Mouse (Mus musculus) cerebellum, postnatal 25 days (tissue): Measurements from ENCODE around the gene Btbd35f25.
"Not testable (repeated sequence)": the region's sequence is repeated elsewhere in the genome, so short reads cannot be mapped to it uniquely, and the experiment has no call there.

Experiments
- DNase-seq, 2 experiments: peaks; one replicate each; pipeline ENCODE4 v3.0.0; 2021; ENCODE audit warnings: mixed read lengths in 2 of 2

Gene Btbd35f25

DNA sequence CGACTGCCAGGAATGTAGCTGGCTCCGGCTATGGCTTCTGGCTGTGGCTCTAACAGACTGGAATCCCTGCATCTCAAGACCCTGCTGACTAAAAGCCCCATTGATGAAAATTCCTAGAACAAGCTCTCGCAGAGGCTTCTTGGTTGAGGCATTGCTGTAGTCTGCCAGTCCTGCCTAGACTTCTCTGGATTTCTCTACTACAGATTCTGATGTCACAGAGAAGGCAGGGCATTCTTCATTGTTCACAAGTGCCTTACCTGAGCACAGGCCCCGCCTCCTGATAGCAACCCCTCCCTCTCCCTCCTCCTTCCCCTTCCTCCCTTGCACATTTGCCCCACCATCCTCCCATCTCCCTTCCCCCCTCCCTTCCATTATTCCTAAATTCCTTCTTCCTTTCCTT, at the start of gene Btbd35f25:
Gene Btbd35f25, minus strand, starts transcription at position 101 of the 400 bp plus-strand sequence.
- DNase-seq: not testable (repeated sequence)

DNA sequence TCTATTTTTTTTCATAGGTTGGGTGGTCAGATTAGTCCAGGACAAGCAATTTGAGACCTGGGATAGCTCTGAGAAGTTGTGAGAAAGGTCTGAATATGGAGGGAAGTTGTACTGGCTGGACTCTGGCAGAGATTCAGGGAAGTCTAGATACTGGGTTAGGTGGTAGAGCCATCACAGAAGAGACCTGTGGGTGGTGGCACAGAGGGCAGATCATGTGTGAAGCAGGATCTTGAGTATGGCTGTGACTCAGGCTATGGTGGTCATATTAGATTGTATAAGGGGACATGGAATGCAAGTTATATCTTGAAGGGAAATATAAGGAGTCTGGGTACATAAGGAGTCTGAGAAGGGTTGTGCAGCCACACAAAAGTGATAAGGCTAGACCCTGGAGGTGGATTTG, 49.3 kb upstream of the Btbd35f25 start:
- no peak for DNase-seq

DNA sequence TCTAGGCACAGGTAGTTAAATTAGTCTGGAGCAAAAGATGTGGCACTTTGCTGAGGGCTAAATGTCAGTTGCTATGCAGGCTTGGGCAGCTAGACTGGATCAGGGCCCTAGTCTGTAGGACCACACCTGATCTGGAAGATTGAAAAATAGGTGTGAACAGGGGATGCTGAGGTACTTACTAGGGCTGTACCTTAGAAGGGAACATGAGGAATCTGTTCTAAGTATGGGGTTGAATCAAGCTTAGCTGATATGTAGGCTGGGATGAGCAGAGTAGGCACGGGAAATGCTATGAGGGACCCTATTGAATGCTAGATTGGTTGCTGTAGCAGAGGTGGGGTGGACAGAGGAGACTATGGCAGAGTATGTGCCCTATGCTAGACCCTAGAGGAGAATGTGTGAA, 47.0 kb upstream of the Btbd35f25 start:
- DNase-seq: no peak

DNA sequence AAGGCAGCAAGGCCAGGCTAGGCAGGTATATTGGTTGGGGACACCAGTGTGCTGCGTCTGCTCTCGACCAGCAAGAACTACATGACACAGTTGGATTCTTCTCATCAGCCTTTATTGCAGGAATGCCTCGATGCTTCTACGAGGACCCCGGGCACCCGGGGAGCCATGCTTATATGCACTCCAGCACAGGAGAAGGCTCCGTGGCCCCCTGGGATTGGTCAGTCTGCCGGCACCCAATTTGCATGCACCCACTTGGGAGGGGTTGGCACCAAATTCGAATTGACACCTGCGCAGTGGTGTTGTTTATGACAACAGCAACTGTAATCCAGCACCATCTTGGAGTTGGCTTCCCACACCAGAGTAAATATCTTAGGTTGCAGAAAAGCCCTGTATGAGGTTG, 28.1 kb upstream of the Btbd35f25 start:
- no peak for DNase-seq

DNA sequence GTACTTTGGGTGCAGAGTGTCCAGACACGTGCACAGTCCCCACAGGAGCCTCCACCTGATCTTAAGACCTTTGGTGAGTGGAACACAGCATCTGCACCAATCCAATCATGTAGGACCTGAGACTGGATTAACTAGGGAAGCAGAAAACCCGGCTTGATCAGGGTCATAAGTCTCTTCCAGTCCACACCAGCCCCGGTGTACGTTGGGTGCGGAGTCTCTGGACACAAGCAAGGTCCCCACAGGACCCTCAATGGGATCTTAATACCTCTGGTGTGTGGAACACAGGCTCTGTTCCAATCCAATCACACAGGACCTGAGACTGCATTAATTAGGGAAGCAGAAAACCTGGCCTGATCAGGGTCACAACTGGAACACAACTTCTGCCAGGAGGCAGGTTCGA, 20.0 kb upstream of the Btbd35f25 start:
- DNase-seq: no peak
